Mouse (Mus musculus) kidney, postnatal 36 days (tissue): ENCODE measurements around the gene Shprh.
A peak's percentile ranks its signal among the peaks of the same experiment; 100 is the strongest.
"Not testable (repeated sequence)": the region's sequence is repeated elsewhere in the genome, so short reads cannot be mapped to it uniquely, and the experiment has no call there.

Experiments used
- DNase-seq, 2 experiments: peaks; one replicate each; pipeline ENCODE4 v3.0.0; 2021 to 2022; ENCODE audit warnings: mixed read lengths in 2 of 2

Gene Shprh

DNA sequence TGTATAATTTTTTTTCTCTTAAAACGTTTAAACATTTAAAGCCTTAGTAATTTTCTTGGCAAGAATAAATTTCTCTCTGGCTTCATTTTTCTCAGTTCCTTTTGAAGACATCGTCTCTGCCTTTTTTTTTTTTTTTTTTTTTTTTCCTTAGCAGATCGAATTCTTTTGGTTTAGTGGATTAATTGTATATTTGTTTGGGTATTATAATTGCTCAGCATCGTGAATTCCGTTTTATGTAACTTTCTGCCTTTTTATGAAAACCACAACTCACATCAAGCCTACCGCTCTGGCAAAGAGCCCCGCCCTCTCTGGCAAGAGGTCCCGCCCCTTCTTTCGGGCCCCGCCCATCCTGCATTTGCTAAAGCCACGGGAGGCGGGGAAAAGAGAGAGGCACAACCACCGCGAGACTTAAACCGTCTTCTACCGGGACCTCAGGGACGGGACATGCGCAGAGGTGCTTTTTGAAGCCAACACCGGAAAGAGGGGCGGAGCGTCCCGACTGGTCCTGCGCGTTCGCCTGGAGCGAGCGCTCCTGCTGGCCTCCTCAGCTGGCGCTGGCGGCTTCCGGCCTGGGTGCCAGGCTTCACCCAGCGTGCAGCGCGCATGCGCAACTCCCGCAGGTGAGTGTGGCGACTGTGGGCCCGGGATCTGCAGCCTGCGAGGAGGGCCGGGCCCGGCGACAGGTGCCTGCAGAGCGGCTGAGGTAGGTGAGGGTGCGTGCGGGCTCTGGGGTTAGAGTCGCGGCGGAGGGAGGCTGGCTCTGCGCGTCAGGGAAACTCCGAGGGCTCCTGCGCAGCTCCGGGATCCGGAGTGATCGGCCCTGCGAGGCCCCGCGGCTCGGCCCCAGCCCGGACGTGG lies at the start of gene Shprh:
Shprh (plus strand) TSS at position 544 of the 858 bp plus-strand sequence.
- peak; percentile 99 for DNase-seq

DNA sequence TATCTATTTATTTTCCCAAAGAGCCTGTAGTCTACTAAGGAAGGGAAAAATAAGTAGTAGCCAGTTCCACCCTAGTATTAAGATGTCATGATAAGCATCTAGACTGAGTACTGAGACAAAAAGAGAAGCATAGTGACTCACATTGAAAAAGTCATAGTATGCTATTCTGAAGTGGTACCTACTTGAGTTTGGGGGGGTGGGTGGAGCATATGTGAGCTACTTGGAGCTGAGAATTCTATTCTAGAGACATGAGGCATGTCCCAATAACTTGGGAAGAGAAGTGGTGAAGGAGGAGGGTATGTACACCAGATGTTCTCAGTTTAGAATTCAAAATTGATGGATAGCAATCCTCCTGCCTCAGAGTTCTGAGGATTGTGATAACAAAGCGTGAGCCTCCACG lies 27.4 kb upstream of the Shprh start:
- DNase-seq: no peak

DNA sequence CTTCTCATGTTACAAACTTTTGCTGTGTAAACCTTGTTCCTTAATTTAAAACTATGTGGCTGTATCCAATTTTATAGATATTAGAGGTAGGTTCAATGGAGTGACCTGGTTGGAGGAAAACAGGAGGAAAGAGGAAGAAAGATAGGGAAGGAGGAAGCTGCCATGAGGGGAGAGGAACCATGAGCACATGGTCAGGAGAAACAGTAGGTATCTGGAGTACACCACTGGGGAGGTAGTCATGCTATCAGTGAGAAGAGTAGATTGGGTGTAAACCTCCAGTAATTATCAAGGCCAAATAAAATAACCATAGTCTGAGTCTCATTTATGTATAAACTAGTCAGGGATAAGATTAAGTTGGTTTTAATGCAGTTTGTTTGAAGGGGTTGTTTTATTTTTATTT lies 3.6 kb upstream of the Shprh start:
- no peak for DNase-seq

DNA sequence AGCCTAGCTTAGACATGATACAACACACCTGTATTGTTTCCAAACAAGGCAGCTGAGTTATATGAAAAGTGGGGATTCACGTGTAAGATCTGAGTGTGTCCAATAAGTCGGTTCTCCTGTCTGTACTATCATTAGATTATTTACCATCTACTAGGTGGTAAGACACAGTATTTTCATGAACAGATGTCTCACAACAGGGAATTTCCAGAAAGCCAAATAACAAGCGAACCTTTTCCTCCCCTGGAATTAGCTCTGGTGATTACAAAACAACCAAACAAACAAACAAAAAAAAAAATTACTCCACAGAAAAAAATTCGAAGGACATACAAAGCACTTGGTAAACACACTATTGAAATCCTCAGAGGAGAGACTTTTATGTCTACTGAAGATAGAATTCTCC lies 781 bp upstream of the Shprh start:
- no peak for DNase-seq

DNA sequence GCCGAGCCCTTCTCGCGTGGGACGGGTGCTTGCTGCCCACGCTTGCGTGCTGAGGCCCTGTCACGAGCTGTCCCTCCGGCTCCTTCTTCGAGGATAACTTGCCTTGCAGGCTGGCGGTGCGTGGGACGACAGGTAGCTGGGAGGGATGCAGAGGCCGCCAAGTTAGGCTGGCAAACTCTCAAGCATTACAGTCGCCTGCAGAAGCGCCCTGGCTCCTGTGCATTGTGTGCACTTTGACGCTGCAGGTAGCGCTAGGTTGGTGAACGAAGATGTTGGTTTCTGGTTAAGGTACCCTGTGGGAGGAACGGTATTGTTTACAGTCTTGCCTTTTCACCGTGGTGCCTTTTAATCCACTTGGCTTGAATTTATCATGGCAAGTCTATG lies 507 bp downstream of the Shprh start:
- DNase-seq: peak in 1 of 2 experiments; percentile 57

DNA sequence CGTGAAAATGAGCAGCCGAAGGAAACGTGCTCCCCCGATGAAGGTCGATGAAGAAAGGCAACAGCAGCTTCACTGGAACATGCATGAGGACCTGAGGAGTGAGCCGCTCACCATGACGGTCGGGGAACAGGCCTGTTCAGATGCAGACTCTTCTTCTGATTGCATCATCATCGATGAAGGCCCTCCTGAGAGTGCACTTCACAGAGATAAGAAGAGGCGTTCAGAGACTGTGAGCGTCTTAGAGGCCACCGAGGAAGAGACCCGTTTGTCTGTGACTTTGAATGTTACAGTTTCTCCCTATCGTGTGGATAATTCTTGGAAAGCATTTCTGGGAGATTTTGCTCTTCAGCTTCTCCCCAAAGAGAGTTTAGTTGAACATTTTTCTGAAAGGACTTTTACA lies 2.4 kb downstream of the Shprh start:
- DNase-seq: no peak

DNA sequence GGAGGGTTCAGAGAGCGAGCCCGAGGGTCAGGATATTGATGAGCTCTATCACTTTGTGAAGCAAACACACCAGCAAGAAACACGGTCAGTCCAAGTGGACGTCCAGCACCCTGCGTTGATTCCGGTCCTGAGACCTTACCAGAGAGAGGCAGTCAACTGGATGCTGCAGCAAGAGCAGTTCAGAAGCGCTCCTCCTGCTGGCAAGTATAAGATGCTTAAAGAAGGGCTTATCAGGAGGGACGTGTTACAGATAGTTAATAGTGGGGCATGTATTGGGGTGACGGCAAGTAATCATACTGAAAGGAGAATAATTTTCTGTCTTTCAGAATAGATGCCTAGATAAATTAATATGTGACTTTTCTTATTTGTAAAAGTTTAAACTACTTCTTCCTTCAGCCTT lies 7.8 kb downstream of the Shprh start:
- DNase-seq: no peak

DNA sequence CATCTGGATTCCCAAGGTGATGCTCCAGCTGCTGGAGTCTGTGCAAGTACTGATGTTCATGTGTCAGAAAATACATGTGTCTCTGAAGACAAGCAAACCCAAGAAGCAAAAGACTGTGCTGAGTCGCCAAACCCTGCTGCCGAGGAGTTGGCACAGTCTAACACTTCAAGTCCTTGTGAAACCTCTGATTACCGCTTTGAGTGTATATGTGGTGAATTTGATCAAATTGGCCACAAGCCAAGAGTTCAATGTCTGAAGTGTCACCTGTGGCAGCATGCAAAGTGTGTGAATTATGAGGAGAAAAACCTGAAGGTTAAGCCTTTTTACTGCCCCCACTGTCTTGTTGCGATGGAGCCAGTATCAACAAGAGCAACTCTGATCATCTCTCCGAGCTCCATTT lies 15.3 kb downstream of the Shprh start:
- DNase-seq: no peak

DNA sequence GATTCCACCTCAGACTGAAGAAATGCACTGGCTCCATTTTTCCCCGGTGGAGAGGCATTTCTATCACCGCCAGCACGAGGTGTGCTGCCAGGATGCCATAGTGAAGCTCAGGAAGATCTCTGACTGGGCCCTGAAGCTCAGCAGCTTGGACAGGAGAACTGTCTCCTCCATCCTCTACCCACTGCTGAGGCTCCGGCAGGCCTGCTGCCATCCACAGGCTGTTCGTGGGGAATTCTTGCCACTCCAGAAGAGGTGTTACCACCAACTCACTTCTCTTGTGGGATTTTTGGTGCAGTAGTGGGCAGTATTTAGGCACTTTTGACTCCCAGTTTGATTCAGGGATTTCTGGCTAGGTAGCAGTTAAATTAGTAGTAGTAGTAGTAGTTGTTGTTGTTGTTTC lies 21.0 kb downstream of the Shprh start:
- DNase-seq: no peak

DNA sequence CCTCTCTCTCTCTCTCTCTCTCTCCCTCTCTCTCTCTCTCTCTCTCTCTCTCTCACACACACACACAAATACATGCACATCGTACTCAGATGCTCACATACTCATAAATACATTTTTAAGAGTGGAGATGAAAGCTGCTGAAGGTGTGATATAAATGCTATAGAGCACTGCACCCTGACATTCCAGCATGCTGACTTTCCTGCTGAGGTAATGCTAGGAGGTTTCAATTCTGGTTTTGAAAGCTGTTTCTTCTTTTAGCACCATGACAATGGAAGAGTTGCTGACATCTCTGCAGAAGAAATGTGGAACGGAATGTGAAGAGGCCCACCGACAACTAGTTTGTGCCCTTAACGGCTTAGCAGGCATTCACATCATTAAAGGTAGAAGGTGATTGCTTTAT lies 22.4 kb downstream of the Shprh start:
- no peak for DNase-seq

DNA sequence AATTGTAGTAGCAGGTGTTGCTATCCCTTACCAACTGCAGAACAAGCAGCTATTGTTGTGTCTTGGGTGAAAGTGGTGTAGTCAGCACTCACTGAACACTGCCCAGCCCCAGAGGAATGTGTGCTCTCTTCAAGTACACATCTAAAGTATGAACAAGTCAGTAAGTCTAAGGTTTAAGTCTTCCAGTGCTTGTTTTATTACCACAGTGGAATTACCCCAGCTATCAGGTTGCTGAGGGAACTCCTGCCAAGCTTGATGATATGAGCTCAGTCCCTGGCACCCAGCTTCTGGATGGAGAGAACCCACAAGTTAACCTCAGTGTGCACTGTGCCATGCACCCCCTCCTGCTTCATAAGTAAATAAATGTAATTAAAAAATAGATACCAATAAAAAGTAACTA lies 23.3 kb downstream of the Shprh start:
- DNase-seq: no peak

DNA sequence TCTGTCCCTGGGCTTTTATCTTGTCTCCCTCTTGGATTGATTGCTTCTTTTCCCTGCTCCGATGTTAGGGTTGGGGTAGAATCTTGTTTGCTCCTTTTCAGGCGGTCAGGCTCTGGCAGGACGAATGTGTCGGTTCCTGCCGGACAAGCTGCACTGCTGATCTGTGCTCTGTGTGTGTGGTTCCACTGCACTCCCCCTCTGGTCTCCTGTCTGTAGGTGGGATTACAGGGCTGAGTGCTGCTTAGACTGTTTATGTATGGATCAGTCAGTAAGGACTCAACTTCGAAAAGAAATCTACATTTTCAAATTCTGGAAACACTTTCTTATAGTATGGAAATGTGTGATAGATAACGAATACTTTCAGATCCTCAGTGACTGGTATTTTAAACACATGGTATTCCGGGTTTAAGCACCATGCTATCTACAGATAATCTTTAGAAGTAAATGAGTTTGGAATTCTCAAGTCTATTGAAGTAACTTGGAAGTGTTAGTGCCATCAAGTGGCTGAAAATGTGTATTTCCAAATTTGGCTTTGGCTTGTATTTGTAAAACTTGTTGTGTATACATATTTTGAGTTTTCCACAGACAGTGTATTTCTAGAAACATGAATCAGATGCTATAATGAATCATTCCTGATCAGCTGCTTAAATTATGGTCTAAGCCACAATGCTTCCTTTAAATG lies 26.7 kb downstream of the Shprh start:
- DNase-seq: no peak

DNA sequence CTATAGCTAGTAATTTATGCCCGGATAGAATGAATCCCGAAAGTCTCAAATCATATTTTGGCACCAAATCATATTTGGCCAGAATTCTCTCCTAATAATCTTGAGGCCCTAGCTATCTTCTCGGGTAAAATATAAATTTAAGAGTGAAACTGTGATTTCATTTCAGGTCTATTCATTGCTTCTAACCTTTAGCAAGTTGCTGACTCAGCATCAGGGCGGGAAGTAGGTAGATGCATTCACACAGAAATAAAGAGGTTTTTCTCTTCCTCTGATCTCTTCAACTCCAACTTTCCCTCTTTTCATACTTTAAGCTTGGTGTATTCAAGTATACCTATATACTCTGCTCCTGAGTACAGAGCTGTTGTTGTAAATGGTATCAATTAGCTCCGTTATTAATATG lies 30.9 kb downstream of the Shprh start:
- no peak for DNase-seq

DNA sequence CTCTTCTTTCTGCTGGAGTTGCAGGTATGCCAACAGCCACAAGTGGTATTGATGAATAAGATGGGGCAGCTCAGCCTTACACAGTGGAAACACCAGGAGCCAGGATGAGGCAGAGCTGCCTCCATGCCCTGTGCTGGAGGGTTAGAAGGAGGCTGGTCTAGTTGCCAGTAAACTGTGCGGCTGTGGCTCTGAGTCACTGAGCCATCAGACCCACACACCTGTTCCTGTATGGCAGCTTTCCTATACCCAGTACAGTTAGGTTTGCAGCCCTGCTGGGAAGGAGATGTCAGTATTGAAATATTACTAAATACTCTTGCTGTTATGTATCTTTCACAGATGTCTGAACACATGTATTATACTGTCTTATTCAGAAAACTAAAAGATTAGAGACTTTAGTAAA lies 48.1 kb downstream of the Shprh start:
- DNase-seq: no peak

DNA sequence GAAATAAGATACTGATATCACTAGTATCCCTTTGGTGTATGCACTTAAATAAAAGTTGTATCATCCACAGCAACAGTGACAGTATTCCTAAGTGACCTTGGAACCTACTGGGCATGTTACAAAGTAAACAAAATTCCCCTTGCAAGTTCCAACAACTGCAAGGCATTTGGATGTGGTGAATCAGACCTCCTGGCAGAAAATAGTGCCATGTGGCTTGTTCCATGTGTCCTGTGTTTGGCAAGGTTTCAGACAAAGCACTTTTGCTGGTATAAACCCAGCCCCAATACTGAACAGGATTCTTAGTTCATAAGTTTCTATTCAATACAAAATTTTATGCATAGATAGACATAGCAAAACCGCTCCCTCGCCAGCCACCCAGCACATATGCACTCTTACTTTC lies 49.1 kb downstream of the Shprh start:
- peak in 1 of 2 experiments; percentile 2 for DNase-seq

DNA sequence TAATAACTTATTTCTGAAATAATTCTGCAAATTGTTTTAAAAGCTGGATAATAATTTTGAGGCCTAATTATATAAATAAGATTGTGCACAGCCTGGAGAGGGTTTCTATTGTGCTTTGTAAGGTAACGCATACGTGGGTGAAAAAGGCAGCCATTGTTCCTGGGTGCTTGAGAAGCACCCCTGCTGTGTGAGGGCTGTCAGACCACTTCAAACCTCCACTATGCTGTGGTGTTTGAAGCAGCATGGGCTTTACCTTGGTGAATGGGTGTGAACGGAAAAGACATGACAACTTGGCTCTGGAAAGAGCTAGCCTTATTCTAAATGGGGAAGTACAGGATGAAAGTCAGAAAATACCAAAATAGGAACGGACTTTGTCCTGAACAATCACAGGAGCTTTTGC lies 50.8 kb downstream of the Shprh start:
- DNase-seq: no peak

DNA sequence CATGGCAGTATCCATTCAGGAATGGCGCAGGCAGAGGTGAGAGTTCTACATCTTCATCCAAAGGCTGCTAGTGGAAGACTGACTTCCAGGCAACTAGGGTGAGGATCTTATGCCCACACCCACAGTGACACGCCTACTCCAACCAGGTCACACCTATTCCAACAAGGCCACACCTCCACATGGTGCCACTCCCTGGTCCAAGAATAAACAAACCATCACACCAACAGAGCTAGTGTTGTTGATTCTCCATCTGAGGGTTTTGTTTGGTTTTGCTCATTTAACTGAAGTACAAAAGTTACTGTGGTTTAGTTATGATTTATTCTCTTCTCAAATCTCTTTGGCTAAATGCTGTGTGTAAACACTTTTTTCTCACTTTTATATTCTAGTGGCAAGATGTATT lies 56.7 kb downstream of the Shprh start:
- DNase-seq: not testable (repeated sequence)

DNA sequence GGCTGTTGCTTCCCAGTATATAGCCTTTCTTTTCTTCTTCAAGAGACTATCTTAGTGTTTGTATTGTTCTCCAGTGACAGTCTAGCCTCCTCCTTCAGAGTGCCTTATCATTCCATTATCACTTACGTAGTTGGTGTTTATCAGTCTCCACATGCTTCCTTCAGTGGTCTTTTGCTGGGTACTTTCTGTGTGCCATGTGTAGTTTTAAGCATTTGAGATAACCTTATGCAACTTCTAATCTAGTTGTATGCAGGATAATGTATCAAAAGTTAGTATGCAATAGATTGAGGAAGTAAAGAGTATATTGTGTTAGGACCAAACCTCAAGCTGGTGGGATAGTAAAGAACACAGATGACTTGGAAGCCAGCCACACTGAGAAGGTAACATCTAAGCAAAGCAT lies 59.4 kb downstream of the Shprh start:
- DNase-seq: no peak

DNA sequence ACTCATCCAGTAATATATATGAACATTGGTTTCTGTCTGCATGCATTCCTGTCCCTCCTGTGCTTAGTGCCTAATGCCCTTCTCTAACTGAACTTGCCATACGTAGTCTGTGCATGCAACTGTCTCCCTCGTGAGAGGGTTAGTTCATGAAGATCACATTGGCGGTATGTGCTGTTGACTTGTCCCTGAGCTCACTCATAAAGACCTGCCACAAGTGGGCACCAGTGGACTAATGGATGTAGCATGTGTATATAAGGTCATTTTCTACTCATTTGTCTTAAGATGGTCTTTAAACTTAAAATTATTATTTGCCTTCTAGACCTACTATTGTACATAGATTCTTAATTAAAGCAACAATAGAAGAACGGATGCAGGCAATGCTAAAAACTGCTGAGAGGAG lies 62.8 kb downstream of the Shprh start:
- DNase-seq: peak; percentile 25 to 55

DNA sequence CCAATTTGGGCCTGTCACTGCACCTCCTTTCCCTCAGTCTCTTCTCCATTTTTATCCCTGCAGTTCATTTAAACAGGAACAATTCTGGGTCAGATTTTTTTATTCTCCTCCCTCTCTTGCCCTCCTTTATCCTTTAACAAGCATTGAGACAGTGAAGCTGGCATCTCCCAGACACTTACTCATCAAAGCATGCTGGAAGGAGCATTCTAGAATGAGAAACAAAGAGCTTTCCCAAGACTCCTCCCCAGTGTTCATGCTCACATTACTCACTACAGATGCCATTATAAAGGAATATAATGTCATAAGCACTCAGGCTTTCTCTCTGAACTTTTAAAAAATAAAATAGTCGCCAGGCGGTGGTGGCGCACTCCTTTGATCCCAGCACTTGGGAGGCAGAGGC lies 77.2 kb downstream of the Shprh start:
- no peak for DNase-seq

DNA sequence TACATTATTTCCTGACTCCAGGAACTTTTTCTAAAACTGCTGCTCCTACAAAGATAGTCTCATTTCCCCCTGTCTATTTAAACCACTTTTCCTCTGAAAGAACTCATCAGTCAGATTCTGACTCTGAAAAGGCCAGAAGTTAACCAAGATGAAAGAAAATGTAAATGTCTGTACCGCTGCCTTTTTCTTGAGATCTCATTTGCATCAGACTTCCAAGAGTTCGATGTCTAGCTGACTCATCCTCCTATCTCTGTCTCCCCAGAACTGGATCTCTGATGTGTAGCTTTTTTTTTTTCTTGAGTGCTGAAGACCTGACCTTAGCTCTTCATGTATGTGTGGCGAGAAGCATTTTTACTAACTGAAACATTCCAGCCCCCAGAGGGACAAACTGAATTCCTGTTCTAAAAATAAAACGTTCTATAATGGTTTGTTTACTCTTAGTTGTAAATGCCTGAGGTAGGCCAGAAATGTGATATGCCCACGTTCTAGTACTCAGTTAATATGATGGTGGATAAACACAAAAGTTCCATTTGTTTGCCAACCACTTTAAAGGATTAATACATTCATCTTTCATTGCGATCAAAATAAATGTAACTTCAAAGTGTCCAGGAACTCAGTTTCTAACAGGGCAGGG lies 80.4 kb downstream of the Shprh start:
- no peak for DNase-seq

DNA sequence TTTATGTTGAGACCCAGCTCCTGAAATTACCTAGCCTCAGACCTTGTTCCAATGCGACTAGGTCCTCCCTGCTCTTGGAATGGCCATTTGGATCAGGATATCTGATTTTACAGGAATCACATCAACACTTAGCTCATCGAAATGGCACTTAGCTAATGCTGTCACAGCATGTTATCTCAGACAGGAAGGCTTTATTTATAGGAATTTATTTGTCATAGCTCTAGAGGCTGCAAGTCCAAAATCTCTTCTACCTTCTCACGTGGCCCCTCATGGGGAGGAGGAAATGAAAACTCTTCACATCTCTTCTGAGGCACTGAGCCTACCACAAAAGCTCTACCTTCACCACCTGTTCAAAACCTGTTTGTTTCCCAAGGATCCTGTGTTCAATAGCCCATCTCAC lies 84.0 kb downstream of the Shprh start:
- no peak for DNase-seq

DNA sequence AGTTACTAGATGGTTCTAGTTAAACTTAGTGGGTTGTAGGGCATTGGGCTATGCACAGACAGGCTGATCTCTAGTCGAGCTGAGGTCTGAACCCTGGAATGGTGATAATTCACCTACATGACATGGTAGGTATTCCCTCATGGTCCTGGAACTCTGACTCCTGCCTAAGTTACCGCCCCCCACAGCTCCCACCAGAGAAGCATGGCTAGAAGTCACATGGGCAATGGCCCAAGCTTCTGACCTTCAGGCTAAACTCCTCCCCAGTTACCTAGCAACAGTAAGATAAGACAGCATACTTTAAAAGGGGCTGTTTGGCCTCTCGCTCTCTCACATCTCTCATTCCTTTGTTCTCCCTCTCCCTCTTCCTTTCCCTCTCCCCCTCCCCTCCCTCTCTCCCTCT lies 93.8 kb downstream of the Shprh start:
- DNase-seq: not testable (repeated sequence)

DNA sequence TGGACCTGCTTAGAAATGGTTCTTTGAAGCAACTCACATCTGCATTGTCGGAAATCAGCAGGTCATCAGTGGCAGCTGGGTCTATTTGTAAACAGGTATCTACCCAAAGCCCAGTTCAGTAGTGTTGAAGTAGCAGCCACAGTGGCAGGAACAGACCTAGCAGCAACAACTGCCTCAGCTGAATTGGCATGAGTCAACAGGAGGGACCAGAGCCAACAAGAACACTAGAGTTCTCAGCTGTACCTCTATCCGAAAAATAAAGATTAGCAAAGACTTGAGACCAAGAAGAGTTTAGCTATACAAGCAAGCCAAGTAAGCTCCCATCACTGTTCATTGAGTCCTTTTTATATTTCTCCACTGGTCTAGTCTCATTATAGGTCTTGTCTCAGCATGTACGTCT lies 99.0 kb downstream of the Shprh start:
- no peak for DNase-seq
